Mouse (Mus musculus): ENCODE data around the gene Nt5m. TPM values are rescaled to one million over a fixed set of nuclear protein-coding genes. Genes with fewer than 3 reads are reported as not detected.

The Nt5m gene
- polyA plus RNA-seq, 1 experiment from 2014 or later = 75.8 TPM

Other genes with a start within 250 kb of the Nt5m start
- not detected in 2 replicates for gene Olfr223, start 246.2 kb upstream of the Nt5m start, polyA plus RNA-seq (2015; fragmentation: Nextera tagmentation; extraction: Ambion mirVana)
- 35.8 and 39.2 TPM in 2 replicates for gene Mprip, start 178.1 kb upstream of the Nt5m start, polyA plus RNA-seq (2015; fragmentation: Nextera tagmentation; extraction: Ambion mirVana)
- gene Pld6, start 51.8 kb upstream of the Nt5m start, polyA plus RNA-seq (2015; fragmentation: Nextera tagmentation; extraction: Ambion mirVana) = 13.4 and 19.4 TPM in 2 replicates
- 45.2 and 48.2 TPM in 2 replicates for gene Flcn, start 29.4 kb upstream of the Nt5m start, polyA plus RNA-seq (2015; fragmentation: Nextera tagmentation; extraction: Ambion mirVana)
- 174 and 180 TPM in 2 replicates for gene Cops3, start 391 bp downstream of the Nt5m start, polyA plus RNA-seq (2015; fragmentation: Nextera tagmentation; extraction: Ambion mirVana)
- 30.7 and 33.4 TPM in 2 replicates for gene Med9, start 108.8 kb downstream of the Nt5m start, polyA plus RNA-seq (2015; fragmentation: Nextera tagmentation; extraction: Ambion mirVana)
- 1.7 and 2.5 TPM in 2 replicates for gene Rasd1, start 125.5 kb downstream of the Nt5m start, polyA plus RNA-seq (2015; fragmentation: Nextera tagmentation; extraction: Ambion mirVana)
- gene Pemt, start 207.0 kb downstream of the Nt5m start, polyA plus RNA-seq (2015; fragmentation: Nextera tagmentation; extraction: Ambion mirVana) = 7.6 and 9.4 TPM in 2 replicates